Mouse (Mus musculus) heart, postnatal 0 days (tissue): Measurements from ENCODE around the gene Mrpl38. TPM values are rescaled to one million over a fixed set of nuclear protein-coding genes. Genes with fewer than 3 reads are reported as not detected.

Experiments
- ATAC-seq: fragments of 200-750 bp; cut with Nextera tagmentation; 2 replicates; pipeline ENCODE4 v1.8.0; 2017; ENCODE audit warnings: low read depth, moderate number of reproducible peaks, moderate library complexity; ENCODE audit not compliant: insufficient read depth
- DNase-seq: peaks from one replicate; pipeline ENCODE4 v3.0.0-alpha.2; 2016; ENCODE audit warnings: low spot score
- H3K27ac ChIP-seq: fragments of 300-500 bp; sonication (generic); 2 replicates; pipeline ENCODE4 v1.5.1; 2014; ENCODE audit warnings: low read depth, mild to moderate bottlenecking
- H3K27me3 ChIP-seq: fragments of 300-500 bp; sonication (generic); 2 replicates; pipeline ENCODE4 v1.6.1; 2014; ENCODE audit warnings: low read length, mixed read lengths; ENCODE audit not compliant: control insufficient read depth, insufficient read depth
- H3K36me3 ChIP-seq: fragments of 300-500 bp; sonication (generic); replicated peaks from 2 replicates; pipeline ENCODE4 v1.6.1; 2014; ENCODE audit warnings: low read length, mixed read lengths; ENCODE audit not compliant: control insufficient read depth, insufficient read depth
- H3K4me1 ChIP-seq: fragments of 300-500 bp; sonication (generic); 2 replicates; pipeline ENCODE4 v1.6.1; 2014; ENCODE audit warnings: antibody characterized with exemption; ENCODE audit not compliant: control insufficient read depth, insufficient read depth
- H3K4me2 ChIP-seq: fragments of 300-500 bp; sonication (generic); 2 replicates; pipeline ENCODE4 v1.6.1; 2014; ENCODE audit warnings: low read depth, mild to moderate bottlenecking, low read length, moderate library complexity
- H3K4me3 ChIP-seq: fragments of 300-500 bp; sonication (generic); 2 replicates; pipeline ENCODE4 v1.5.1; 2014; ENCODE audit warnings: low read depth, low read length
- H3K9ac ChIP-seq: fragments of 300-500 bp; sonication (generic); replicated peaks from 2 replicates; pipeline ENCODE4 v1.6.1; 2014; ENCODE audit warnings: low read depth, low read length, mixed read lengths
- H3K9me3 ChIP-seq: fragments of 300-500 bp; sonication (generic); replicated peaks from 2 replicates; pipeline ENCODE4 v1.6.1; 2016; ENCODE audit warnings: low read length; ENCODE audit not compliant: control insufficient read depth
- CTCF ChIP-seq: IDR thresholded peaks from 2 replicates; pipeline ENCODE4 v1.5.1; 2016; ENCODE audit warnings: antibody characterized with exemption, control low read depth, low read depth
- EP300 ChIP-seq: IDR thresholded peaks from 2 replicates; pipeline ENCODE4 v1.6.1; 2016; ENCODE audit warnings: antibody characterized with exemption, low read depth
- WGBS: fragments of 180-500 bp; shearing (Covaris S2); extraction: QIAGEN DNeasy Blood & Tissue Kit; methylation state at CpG from one replicate; pipeline ENCODE4 v1.1.7; 2014; 5-methylcytosine and 5-hydroxymethylcytosine counted together
- polyA plus RNA-seq: library from polyadenylated mRNA; unstranded; fragments of >200 nt; fragmentation: Nextera tagmentation; extraction: Ambion mirVana; gene quantifications from 2 replicates; pipeline ENCODE4 v1.2.1, GENCODE M21; 2015
- total RNA-seq: library from RNA; depleted of rRNA; stranded (reverse); fragments of >200 nt; gene quantifications from 2 replicates; pipeline ENCODE4 v1.2.3, GENCODE M21; 2014; ENCODE audit warnings: low replicate concordance

The Mrpl38 gene
- total and polyA plus RNA-seq, 2 experiments from 2014 or later, result 79.1 to 114 TPM

GRCm38 (mm10) chr11:116088188-116088587, 50.5 kb downstream of the Mrpl38 start:
- Histone ChIP-seq H3K9ac (no peak overlapping the region), H3K27me3 (no peaks in the 10 kb centered on the region), H3K9me3 (no peaks in the 10 kb centered on the region), H3K27ac (peak overlapping the region; percentile 88; the same call in 1 of the 2 replicates), H3K4me1 (peaks cover 15% of the 10 kb centered on the region; the same call in 1 of the 2 replicates), H3K4me3 (no peak overlapping the region), H3K36me3 (peaks cover 10% of the 10 kb centered on the region), H3K4me2 (no peak overlapping the region)
- DNase-seq (no peak), ATAC-seq (no peak)
- TF ChIP-seq CTCF, result no peak
- TF ChIP-seq EP300, result no peak
- WGBS, result 80% methylated on average over 8 of the region's 8 CpGs

GRCm38 (mm10) chr11:116087194-116088130, 51.2 kb downstream of the Mrpl38 start:
- peak; percentile 91 for DNase-seq
- WGBS, result 3% methylated on average over 31 of the region's 31 CpGs
- peak overlapping the region; percentile 59 for H3K4me3 ChIP-seq

GRCm38 (mm10) chr11:116086258-116087193, 52.1 kb downstream of the Mrpl38 start, which contains the start of gene Wbp2:
Gene Wbp2 (minus strand): TSS chr11:116086995.
- Histone ChIP-seq H3K4me1 (peaks cover 15% of the 10 kb centered on the region; the same call in 1 of the 2 replicates), H3K27ac (peak within 1 kb of the TSS; percentile 88), H3K36me3 (peaks cover 25% of the 10 kb centered on the region), H3K9ac (peak within 1 kb of the TSS; percentile 37), H3K27me3 (no peaks in the 10 kb centered on the region), H3K4me3 (peak within 1 kb of the TSS; percentile 59), H3K4me2 (peak within 1 kb of the TSS; percentile 68), H3K9me3 (no peaks in the 10 kb centered on the region)
- WGBS, result 4% methylated on average over 39 of the region's 43 CpGs
- DNase-seq (peak; percentile 100), ATAC-seq (peak; percentile 94)
- TF ChIP-seq EP300 (peak; percentile 81), CTCF (peak; percentile 25)

More at GRCm38 (mm10) chr11:116087194-116088130, 51.2 kb downstream of the Mrpl38 start:
- H3K4me1 ChIP-seq, result peaks cover 15% of the 10 kb centered on the region; the same call in 1 of the 2 replicates
- peak overlapping the region; percentile 68 for H3K4me2 ChIP-seq
- H3K27me3 ChIP-seq, result no peaks in the 10 kb centered on the region
- H3K36me3 ChIP-seq, result peaks cover 15% of the 10 kb centered on the region
- H3K9ac ChIP-seq, result peak overlapping the region; percentile 37; the same call in 1 of the 2 replicates
- H3K27ac ChIP-seq, result peak overlapping the region; percentile 88
- H3K9me3 ChIP-seq, result no peaks in the 10 kb centered on the region
- ATAC-seq, result peak; percentile 80
- TF ChIP-seq EP300, result no peak
- peak; percentile 89 for TF ChIP-seq CTCF

- WGBS, result 83% methylated on average over 6 of the region's 6 CpGs
- Histone ChIP-seq H3K9ac (no peak overlapping the region), H3K27me3 (no peaks in the 10 kb centered on the region), H3K4me2 (no peak overlapping the region), H3K4me1 (peaks cover 15% of the 10 kb centered on the region; the same call in 1 of the 2 replicates), H3K4me3 (no peak overlapping the region), H3K27ac (no peak overlapping the region), H3K36me3 (peaks cover 48% of the 10 kb centered on the region), H3K9me3 (no peaks in the 10 kb centered on the region)
- no peak for TF ChIP-seq EP300
- no peak for TF ChIP-seq CTCF
- no peak for ATAC-seq
- DNase-seq, result no peak
Measured at GRCm38 (mm10) chr11:116084166-116084565, 54.5 kb downstream of the Mrpl38 start.
